In genomic region chr11:61146645-61147299, GRCm38 (mm10) we compare ENCODE assay signal across 9 mouse cellular contexts. TPM values are rescaled to one million over a fixed set of nuclear protein-coding genes. Genes with fewer than 3 reads are reported as not detected.
DNase-seq lines count a peak whose midpoint lies in the region; ATAC-seq and TF ChIP-seq lines count a peak whose summit lies in the region.
"Had no signal": no experiment of that assay in that cellular context is flagged by ENCODE, and none has a peak within 500 bp of the region (broad histone marks: within the 10 kb centered on the region; RNA-seq: fewer than 3 reads in every experiment).

No protein-coding gene starts in this region.

- peak overlapping the region; percentile 82 for H3K4me2 ChIP-seq in heart, embryonic 14.5 days (ENCODE audit: low read length)
- peak overlapping the region; percentile 75 for H3K4me2 ChIP-seq in limb, embryonic 12.5 days
- peak overlapping the region; percentile 72 for H3K4me2 ChIP-seq in midbrain, embryonic 14.5 days (ENCODE audit: low read length)

- no peaks in the 10 kb centered on the region for H3K27me3 ChIP-seq in kidney, adult 2 months (replicated peaks; ENCODE audit: control insufficient read depth, insufficient read depth, low read length)
- H3K27me3 ChIP-seq in heart, embryonic 14.5 days (ENCODE audit: control insufficient read depth, insufficient read depth, low read length), result peaks cover 13% of the 10 kb centered on the region; the same call in 1 of the 2 replicates
- peaks cover 33% of the 10 kb centered on the region for H3K27me3 ChIP-seq in limb, embryonic 12.5 days
- peaks cover 9% of the 10 kb centered on the region; the same call in 1 of the 2 replicates for H3K27me3 ChIP-seq in midbrain, embryonic 14.5 days (ENCODE audit: control insufficient read depth, insufficient read depth, low read length)

- no peak overlapping the region for H3K4me3 ChIP-seq in kidney, adult 2 months (ENCODE audit: insufficient read depth, low read depth, low read length)
- H3K4me3 ChIP-seq in heart, embryonic 14.5 days (ENCODE audit: control insufficient read depth in 1 of 2, insufficient read depth in 1 of 2, low read depth in 1 of 2, low read length in 2 of 2), result peak overlapping the region; percentile 44 to 50
- peak overlapping the region; percentile 42 for H3K4me3 ChIP-seq in limb, embryonic 12.5 days (replicated peaks)
- H3K4me3 ChIP-seq in midbrain, embryonic 14.5 days (replicated peaks; ENCODE audit: low read depth, low read length), result peak overlapping the region; percentile 35
- H3K4me3 ChIP-seq: erythroblast, embryonic 14.5 days had no signal

- H3K4me1 ChIP-seq in kidney, adult 2 months (ENCODE audit: control insufficient read depth, insufficient read depth, low read length), result no peaks in the 10 kb centered on the region
- peaks cover 5 to 8% of the 10 kb centered on the region in 2 experiments; a peak in 3 of 4 replicates for H3K4me1 ChIP-seq in heart, embryonic 14.5 days (ENCODE audit: control insufficient read depth in 2 of 2, insufficient read depth in 2 of 2, low read length in 2 of 2)
- H3K4me1 ChIP-seq in limb, embryonic 12.5 days (replicated peaks), result peaks cover 9% of the 10 kb centered on the region; the same call in 1 of the 2 replicates
- peaks cover 6% of the 10 kb centered on the region; the same call in 1 of the 2 replicates for H3K4me1 ChIP-seq in midbrain, embryonic 14.5 days (ENCODE audit: control insufficient read depth, insufficient read depth, low read length)

- H3K36me3 ChIP-seq in kidney, adult 2 months (ENCODE audit: control insufficient read depth, insufficient read depth, low read length), result no peaks in the 10 kb centered on the region
- H3K36me3 ChIP-seq in heart, embryonic 14.5 days (ENCODE audit: control insufficient read depth, insufficient read depth, low read length), result peaks cover 6% of the 10 kb centered on the region
- peaks cover 8% of the 10 kb centered on the region for H3K36me3 ChIP-seq in limb, embryonic 12.5 days
- H3K36me3 ChIP-seq in midbrain, embryonic 14.5 days (ENCODE audit: control insufficient read depth, insufficient read depth, low read length), result peaks cover 7% of the 10 kb centered on the region

- no peak for DNase-seq in kidney, adult 2 months
- no peak for DNase-seq in kidney, adult 11 months
- peak; percentile 61 for DNase-seq in brain, adult 2 months (ENCODE audit: low read depth, low spot score)
- DNase-seq in midbrain, embryonic 14.5 days, result peak; percentile 56
- no peak for DNase-seq in left cerebral cortex, postnatal 36 days (ENCODE audit: low spot score in 2 of 2)

- peak; percentile 36 for TF ChIP-seq CTCF in kidney, adult 2 months (conservative IDR thresholded peaks at IDR 0.05; ENCODE audit: insufficient read depth, insufficient read length, low read depth, low read length)

- H3K27ac ChIP-seq in kidney, adult 2 months (ENCODE audit: insufficient read depth, low read depth, low read length), result no peak overlapping the region
- H3K27ac ChIP-seq in heart, embryonic 14.5 days (replicated peaks in 1 of 2; ENCODE audit: control insufficient read depth in 1 of 2, insufficient read depth in 1 of 2, low read depth in 2 of 2, low read length in 2 of 2), result no peak overlapping the region
- H3K27ac ChIP-seq in limb, embryonic 12.5 days, result no peak overlapping the region
- no peak overlapping the region for H3K27ac ChIP-seq in midbrain, embryonic 14.5 days (replicated peaks; ENCODE audit: low read depth, low read length)

- intact Hi-C loops in left cerebral cortex, postnatal 36 days (cut with DNase I), result no loop called here

- WGBS in kidney, adult 2 months, result 29% methylated on average over 20 of the region's 20 CpGs
- 13% methylated on average over 20 of the region's 20 CpGs for WGBS in heart, embryonic 14.5 days
- whole genome bisulfite sequencing in limb, embryonic 12.5 days, result 12% methylated on average over 20 of the region's 20 CpGs
- WGBS in midbrain, embryonic 14.5 days, result 11% methylated on average over 20 of the region's 20 CpGs

- peak overlapping the region; percentile 68 for H3K9ac ChIP-seq in heart, embryonic 14.5 days (ENCODE audit: low read length)
- peak overlapping the region; percentile 54; the same call in 1 of the 2 replicates for H3K9ac ChIP-seq in limb, embryonic 12.5 days (replicated peaks)
- peak overlapping the region; percentile 53 for H3K9ac ChIP-seq in midbrain, embryonic 14.5 days (replicated peaks; ENCODE audit: low read length)

- H3K9me3 ChIP-seq in heart, embryonic 14.5 days (ENCODE audit: control insufficient read depth, low read length), result no peaks in the 10 kb centered on the region
- no peaks in the 10 kb centered on the region for H3K9me3 ChIP-seq in limb, embryonic 12.5 days
- H3K9me3 ChIP-seq in midbrain, embryonic 14.5 days (ENCODE audit: control insufficient read depth, low read length), result no peaks in the 10 kb centered on the region

- TF ChIP-seq POLR2A in kidney, adult 2 months (IDR thresholded peaks at IDR 0.05; ENCODE audit: low read depth, low read length), result no peak

- no peak for ATAC-seq in heart, embryonic 14.5 days (ENCODE audit: insufficient number of reproducible peaks, insufficient read depth, low FRiP score, low read depth)
- ATAC-seq in limb, embryonic 12.5 days (ENCODE audit: insufficient number of reproducible peaks, insufficient read depth, low FRiP score, low TSS enrichment, low read depth), result peak; percentile 42; the same call in 1 of the 2 replicates
- no peak for ATAC-seq in midbrain, embryonic 14.5 days (ENCODE audit: low FRiP score, low TSS enrichment)
- ATAC-seq in erythroid progenitor cell, adult 5-6 weeks (replicated peaks; ENCODE audit: low FRiP score, poor library complexity, severe bottlenecking), result no peak

RNA-seq across cellular contexts. Expression of gene Tnfrsf13b, which starts 20.2 kb away (rescaled TPM):
- 1.5 and 7.4 TPM in 2 replicates for polyA plus RNA-seq in kidney, adult 2 months (2012; rRNA removed)
- polyA plus RNA-seq in heart, embryonic 14.5 days (2014; fragmentation: Nextera tagmentation; extraction: Ambion mirVana), result 1.8 and 1.9 TPM in 2 replicates
- polyA plus RNA-seq in limb, embryonic 12.5 days (2016; fragmentation: Nextera tagmentation; extraction: Ambion mirVana), result 0.69 and 0.76 TPM in 2 replicates
- 0.35 and 2.0 TPM in 2 replicates for polyA plus RNA-seq in midbrain, embryonic 14.5 days (2014; fragmentation: Nextera tagmentation; extraction: Ambion mirVana)
- total RNA-seq in erythroid progenitor cell, adult 5-6 weeks (2015; ENCODE audit: low replicate concordance), result 7.1 and 15.1 TPM in 2 replicates
- total RNA-seq in erythroid progenitor cell, adult 5-6 weeks (2017; ENCODE audit: low replicate concordance), result 4.0 and 6.5 TPM in 2 replicates
- total RNA-seq in left cerebral cortex, postnatal 36 days (2021), result 1 to 10 TPM in 1 of 2 experiments, under 1 TPM in 1; 0.96 to 1.9 TPM

RNA-seq across cellular contexts. Expression of gene Usp22, which starts 28.1 kb away (rescaled TPM):
- polyA plus RNA-seq in kidney, adult 2 months (2012; rRNA removed), result 29.2 and 31.1 TPM in 2 replicates
- 92.2 and 92.5 TPM in 2 replicates for polyA plus RNA-seq in heart, embryonic 14.5 days (2014; fragmentation: Nextera tagmentation; extraction: Ambion mirVana)
- polyA plus RNA-seq in limb, embryonic 12.5 days (2016; fragmentation: Nextera tagmentation; extraction: Ambion mirVana), result 196 and 199 TPM in 2 replicates
- 462 and 529 TPM in 2 replicates for polyA plus RNA-seq in midbrain, embryonic 14.5 days (2014; fragmentation: Nextera tagmentation; extraction: Ambion mirVana)
- total RNA-seq in erythroid progenitor cell, adult 5-6 weeks (2015; ENCODE audit: low replicate concordance), result 4.2 and 4.7 TPM in 2 replicates
- total RNA-seq in erythroid progenitor cell, adult 5-6 weeks (2017; ENCODE audit: low replicate concordance), result 7.7 and 17.5 TPM in 2 replicates
- 100 to 1,000 TPM; 203 to 226 TPM for total RNA-seq in left cerebral cortex, postnatal 36 days (2021)

Comparison
In these comparisons a context has a peak if more than half of its experiments do, and no peak if none do; other contexts are left out.
1. DNase-seq: peak in brain, adult 2 months (single experiment) and midbrain, embryonic 14.5 days (single experiment); none in kidney, adult 2 months (single experiment), kidney, adult 11 months (single experiment) and left cerebral cortex, postnatal 36 days (0 of 2).
2. Peak in every context shown above with its lines, with median percentiles within 50 percentile points of each other: H3K4me2 ChIP-seq and H3K9ac ChIP-seq.